Mouse (Mus musculus) CH12.LX (cell line): ENCODE data around the gene Gm8206.
"Not testable (repeated sequence)": the region's sequence is repeated elsewhere in the genome, so short reads cannot be mapped to it uniquely, and the experiment has no call there.

Source experiments
- CHD1 ChIP-seq: IDR thresholded peaks from 2 replicates; pipeline ENCODE4 v1.6.1; 2012; ENCODE audit warnings: low read depth, low read length, improper control_type of control experiment, inconsistent platforms
- CHD2 ChIP-seq: IDR thresholded peaks from 2 replicates; pipeline ENCODE4 v1.6.1; 2011; ENCODE audit warnings: low read length, improper control_type of control experiment
- CTCF ChIP-seq, 2 experiments: IDR thresholded peaks in 1 of 2; conservative IDR thresholded peaks in 1 of 2; 2 replicates each; pipeline ENCODE4 v1.5.1; 2011 to 2012; ENCODE audit warnings: low read depth in 2 of 2, low read length in 2 of 2, improper control_type of control experiment in 1 of 2, inconsistent platforms in 1 of 2, mild to moderate bottlenecking in 1 of 2, moderate library complexity in 1 of 2
- EP300 ChIP-seq: IDR thresholded peaks from 2 replicates; pipeline ENCODE4 v1.6.1; 2011; ENCODE audit warnings: low read length, improper control_type of control experiment
- MAFK ChIP-seq: IDR thresholded peaks from 2 replicates; pipeline ENCODE4 v1.6.1; 2011; ENCODE audit warnings: low read length, improper control_type of control experiment; ENCODE audit not compliant: insufficient replicate concordance
- NELFE ChIP-seq: IDR thresholded peaks from 2 replicates; pipeline ENCODE4 v1.6.1; 2011; ENCODE audit warnings: low read depth, low read length, improper control_type of control experiment
- POLR2A ChIP-seq: IDR thresholded peaks from 2 replicates; pipeline ENCODE4 v1.6.1; 2011; ENCODE audit warnings: low read depth, mild to moderate bottlenecking, improper control_type of control experiment, low read length
- POLR2AphosphoS2 ChIP-seq: IDR thresholded peaks from 2 replicates; pipeline ENCODE4 v1.6.1; 2011; ENCODE audit warnings: low read depth, low read length, improper control_type of control experiment
- RCOR1 ChIP-seq: conservative IDR thresholded peaks from 2 replicates; pipeline ENCODE4 v1.6.1; 2012; ENCODE audit warnings: low read depth, mild to moderate bottlenecking, inconsistent platforms, low read length, improper control_type of control experiment
- USF2 ChIP-seq: conservative IDR thresholded peaks from 2 replicates; pipeline ENCODE4 v1.6.1; 2011; ENCODE audit warnings: low read depth, low read length, improper control_type of control experiment
- ZKSCAN1 ChIP-seq: IDR thresholded peaks from 2 replicates; pipeline ENCODE4 v1.6.1; 2012; ENCODE audit warnings: low read depth, inconsistent platforms, low read length, improper control_type of control experiment, borderline replicate concordance
- ZMIZ1 ChIP-seq: IDR thresholded peaks from 2 replicates; pipeline ENCODE4 v1.6.1; 2012; ENCODE audit warnings: low read depth, mild to moderate bottlenecking, inconsistent platforms, low read length, improper control_type of control experiment
- ZNF384 ChIP-seq: IDR thresholded peaks from 2 replicates; pipeline ENCODE4 v1.6.1; 2012; ENCODE audit warnings: low read depth, low read length, improper control_type of control experiment, inconsistent platforms

DNA sequence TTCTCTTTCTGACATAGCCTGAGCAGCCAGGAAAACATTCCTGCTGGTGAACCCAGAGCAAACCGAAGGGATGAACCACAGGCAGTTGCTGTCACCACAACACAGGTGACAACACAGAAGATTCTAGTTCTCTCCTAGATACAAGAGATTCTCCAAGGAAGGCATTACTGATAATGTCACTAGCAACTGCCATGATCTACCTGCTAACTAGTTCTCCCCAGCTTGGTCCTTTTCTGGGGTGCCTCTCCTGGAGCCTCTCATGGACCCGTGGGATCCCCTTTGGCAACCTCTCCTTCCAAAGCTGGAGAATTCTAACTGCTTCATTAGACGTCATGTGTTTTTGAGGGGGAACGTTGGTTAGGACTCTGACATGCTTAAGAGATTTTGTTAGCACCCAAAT, 35.6 kb downstream of the Gm8206 start, which contains the start of gene Gm6337:
- TF ChIP-seq CTCF (conservative IDR thresholded peaks at IDR 0.05 in 1 of 2, IDR thresholded peaks at IDR 0.05 in 1 of 2; ENCODE audit: low read depth in 2 of 2, low read length in 2 of 2); ZKSCAN1; CHD2; POLR2A; POLR2AphosphoS2; EP300; MAFK; RCOR1; ZNF384; ZMIZ1; USF2; NELFE; CHD1: not testable (repeated sequence)
